Mouse (Mus musculus) heart, postnatal 0 days (tissue): ENCODE data around the gene Pwwp2b.
A peak's percentile ranks its signal among the peaks of the same experiment; 100 is the strongest.

Experiments
- CTCF ChIP-seq: IDR thresholded peaks from 2 replicates; pipeline ENCODE4 v1.5.1; 2016; ENCODE audit warnings: antibody characterized with exemption, control low read depth, low read depth
- EP300 ChIP-seq: IDR thresholded peaks from 2 replicates; pipeline ENCODE4 v1.6.1; 2016; ENCODE audit warnings: antibody characterized with exemption, low read depth

- peak; percentile 59 for TF ChIP-seq CTCF
- no peak for TF ChIP-seq EP300
Observed at GRCm38 (mm10) chr7:139308140-139308895, 60.0 kb downstream of the Pwwp2b start.
